Mouse (Mus musculus) heart, embryonic 13.5 days (tissue): ENCODE data around the gene Kazald1. TPM values are rescaled to one million over a fixed set of nuclear protein-coding genes. Genes with fewer than 3 reads are reported as not detected.

Experiments
- ATAC-seq: fragments of 200-750 bp; cut with Nextera tagmentation; 2 replicates; pipeline ENCODE4 v1.8.0; 2017; ENCODE audit warnings: moderate TSS enrichment; ENCODE audit not compliant: insufficient number of reproducible peaks, low FRiP score, low TSS enrichment; ENCODE audit errors: extremely low read depth
- H3K27ac ChIP-seq: fragments of 300-500 bp; sonication (generic); replicated peaks from 2 replicates; pipeline ENCODE4 v1.5.1; 2015; ENCODE audit warnings: moderate library complexity, mild to moderate bottlenecking, inconsistent platforms
- H3K27me3 ChIP-seq: fragments of 300-500 bp; sonication (generic); replicated peaks from 2 replicates; pipeline ENCODE4 v1.6.1; 2015; ENCODE audit warnings: mild to moderate bottlenecking, inconsistent platforms
- H3K36me3 ChIP-seq: fragments of 300-500 bp; sonication (generic); 2 replicates; pipeline ENCODE4 v1.6.1; 2015; ENCODE audit warnings: mild to moderate bottlenecking, inconsistent platforms
- H3K4me1 ChIP-seq: fragments of 300-500 bp; sonication (generic); 2 replicates; pipeline ENCODE4 v1.6.1; 2015; ENCODE audit warnings: inconsistent platforms
- H3K4me2 ChIP-seq: fragments of 300-500 bp; sonication (generic); 2 replicates; pipeline ENCODE4 v1.6.1; 2015; ENCODE audit warnings: inconsistent platforms, mild to moderate bottlenecking, moderate library complexity
- H3K4me3 ChIP-seq: fragments of 300-500 bp; sonication (generic); 2 replicates; pipeline ENCODE4 v1.5.1; 2015; ENCODE audit warnings: moderate library complexity, mild to moderate bottlenecking, inconsistent platforms
- H3K9ac ChIP-seq: fragments of 300-500 bp; sonication (generic); 2 replicates; pipeline ENCODE4 v1.6.1; 2015; ENCODE audit warnings: inconsistent platforms, mild to moderate bottlenecking, moderate library complexity
- H3K9me3 ChIP-seq: fragments of 300-500 bp; sonication (generic); 2 replicates; pipeline ENCODE4 v1.6.1; 2016; ENCODE audit warnings: inconsistent platforms
- WGBS: fragments of 180-500 bp; shearing (Covaris S2); methylation state at CpG from one replicate; pipeline ENCODE4 v1.1.7; 2015; ENCODE audit warnings: mixed read lengths; 5-methylcytosine and 5-hydroxymethylcytosine counted together
- polyA plus RNA-seq: library from polyadenylated mRNA; unstranded; fragments of >200 nt; fragmentation: Nextera tagmentation; extraction: Ambion mirVana; gene quantifications from 2 replicates; pipeline ENCODE4 v1.2.1, GENCODE M21; 2015

Gene Kazald1
- polyA plus RNA-seq, 1 experiment from 2014 or later: 5.8 TPM

DNA sequence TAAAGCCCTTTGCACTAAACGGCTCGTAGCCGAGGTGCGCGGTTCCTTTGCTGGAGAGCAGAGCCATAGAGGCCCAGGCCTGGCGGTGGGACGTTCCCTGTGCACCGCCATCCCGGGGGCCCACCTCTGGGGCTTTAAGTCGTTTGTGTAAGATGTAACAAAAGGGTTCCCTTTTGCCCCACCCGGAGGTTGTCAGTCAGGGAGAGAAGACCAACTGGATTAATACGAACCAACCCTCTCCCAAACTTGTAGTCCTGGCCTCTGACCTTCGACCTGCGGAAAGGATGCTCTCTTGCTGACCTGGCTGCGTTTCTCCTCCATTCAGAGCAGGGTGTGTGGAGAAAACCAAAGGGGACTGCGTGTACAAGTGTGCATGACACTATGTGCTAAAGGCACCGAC, 5.7 kb downstream of the Kazald1 start:
- peaks cover 97% of the 10 kb centered on the region for H3K27me3 ChIP-seq
- H3K4me3 ChIP-seq: peak overlapping the region; percentile 46
- H3K4me2 ChIP-seq: peak overlapping the region; percentile 80
- WGBS: 1% methylated on average over 17 of the region's 17 CpGs
- ATAC-seq: no peak
- H3K27ac ChIP-seq: no peak overlapping the region
- H3K4me1 ChIP-seq: peaks cover 67% of the 10 kb centered on the region
- H3K9me3 ChIP-seq: no peaks in the 10 kb centered on the region
- H3K36me3 ChIP-seq: no peaks in the 10 kb centered on the region
- peak overlapping the region; percentile 73 for H3K9ac ChIP-seq

DNA sequence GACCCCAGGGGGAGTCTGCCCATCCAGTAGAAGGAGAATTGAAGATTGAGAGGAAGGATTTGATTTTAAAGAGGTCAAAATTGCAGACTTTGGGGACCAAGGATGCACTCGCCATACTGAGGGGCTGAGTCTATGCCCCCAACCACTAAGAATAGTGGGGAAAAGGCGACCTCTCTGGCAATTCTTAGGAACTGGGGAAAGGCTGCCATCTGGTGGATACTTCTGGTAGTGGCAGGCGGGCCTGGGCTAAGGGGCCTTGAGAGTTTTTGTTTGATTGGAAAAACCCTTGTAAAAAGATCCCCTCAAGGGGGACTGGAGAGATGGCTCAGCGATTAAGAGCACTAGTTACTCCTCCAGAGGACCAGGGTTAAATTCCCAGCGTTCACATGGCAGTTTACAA, 6.2 kb downstream of the Kazald1 start:
- peak overlapping the region; percentile 80 for H3K4me2 ChIP-seq
- H3K36me3 ChIP-seq: no peaks in the 10 kb centered on the region
- WGBS: 3% methylated on average over 5 of the region's 5 CpGs
- H3K27me3 ChIP-seq: peaks cover 97% of the 10 kb centered on the region
- H3K27ac ChIP-seq: no peak overlapping the region
- ATAC-seq: no peak
- no peaks in the 10 kb centered on the region for H3K9me3 ChIP-seq
- no peak overlapping the region; the same call in 1 of the 2 replicates for H3K9ac ChIP-seq
- H3K4me1 ChIP-seq: peaks cover 61% of the 10 kb centered on the region
- H3K4me3 ChIP-seq: peak overlapping the region; percentile 46

GRCm38 (mm10) chr19:45081841-45082550, 7.0 kb downstream of the Kazald1 start:
- Histone ChIP-seq H3K4me3 (no peak overlapping the region), H3K27me3 (peaks cover 97% of the 10 kb centered on the region), H3K4me2 (no peak overlapping the region), H3K27ac (no peak overlapping the region), H3K36me3 (no peaks in the 10 kb centered on the region), H3K4me1 (peaks cover 54% of the 10 kb centered on the region), H3K9me3 (no peaks in the 10 kb centered on the region), H3K9ac (no peak overlapping the region)
- ATAC-seq: no peak
- WGBS: 23% methylated on average over 11 of the region's 11 CpGs

- Histone ChIP-seq H3K9me3 (no peaks in the 10 kb centered on the region), H3K4me3 (no peak overlapping the region), H3K4me1 (no peaks in the 10 kb centered on the region), H3K27me3 (peaks cover 34% of the 10 kb centered on the region), H3K4me2 (no peak overlapping the region), H3K27ac (no peak overlapping the region), H3K36me3 (no peaks in the 10 kb centered on the region), H3K9ac (no peak overlapping the region)
- no peak for ATAC-seq
- WGBS: 16% methylated on average over 11 of the region's 11 CpGs
Measured at GRCm38 (mm10) chr19:45097868-45098267, 22.8 kb downstream of the Kazald1 start.

GRCm38 (mm10) chr19:45100486-45101270, 25.6 kb downstream of the Kazald1 start:
- H3K9ac ChIP-seq: no peak overlapping the region
- no peaks in the 10 kb centered on the region for H3K4me1 ChIP-seq
- ATAC-seq: no peak
- H3K4me3 ChIP-seq: no peak overlapping the region
- H3K27me3 ChIP-seq: peaks cover 62% of the 10 kb centered on the region
- H3K4me2 ChIP-seq: no peak overlapping the region
- H3K27ac ChIP-seq: no peak overlapping the region
- no peaks in the 10 kb centered on the region for H3K9me3 ChIP-seq
- 66% methylated on average over 8 of the region's 8 CpGs for WGBS
- H3K36me3 ChIP-seq: no peaks in the 10 kb centered on the region

DNA sequence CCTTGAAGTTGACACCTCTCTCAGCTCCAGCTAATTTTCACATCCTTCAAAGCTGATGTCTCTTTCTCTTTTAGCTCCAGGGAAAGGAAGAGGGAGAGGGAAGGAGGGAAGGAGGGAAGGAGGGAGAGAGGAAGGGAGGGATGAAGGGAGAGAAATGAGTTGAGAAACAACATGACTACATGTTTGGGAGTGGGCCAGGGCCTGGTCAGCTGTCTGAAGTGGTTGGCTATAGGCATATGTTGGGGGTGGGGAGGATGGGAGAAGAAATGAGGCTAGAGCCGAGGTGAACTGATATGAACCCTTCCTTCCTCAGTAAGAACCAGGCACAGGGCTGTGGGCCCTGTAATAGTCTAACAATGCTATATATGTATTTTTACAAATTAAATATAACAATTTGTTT, 30.6 kb downstream of the Kazald1 start:
- WGBS: 12% methylated on average over 1 of the region's 1 CpGs
- Histone ChIP-seq H3K36me3 (no peaks in the 10 kb centered on the region), H3K27ac (no peak overlapping the region), H3K4me3 (no peak overlapping the region), H3K4me1 (no peaks in the 10 kb centered on the region), H3K27me3 (peaks cover 54% of the 10 kb centered on the region), H3K9ac (no peak overlapping the region), H3K4me2 (no peak overlapping the region), H3K9me3 (no peaks in the 10 kb centered on the region)
- ATAC-seq: no peak

GRCm38 (mm10) chr19:45106689-45107088, 31.6 kb downstream of the Kazald1 start:
- WGBS: 29% methylated on average over 6 of the region's 6 CpGs

GRCm38 (mm10) chr19:45110681-45111080, 35.6 kb downstream of the Kazald1 start:
- Histone ChIP-seq H3K4me1 (peaks cover 5% of the 10 kb centered on the region), H3K27ac (no peak overlapping the region), H3K4me3 (no peak overlapping the region), H3K36me3 (no peaks in the 10 kb centered on the region), H3K9ac (no peak overlapping the region), H3K4me2 (no peak overlapping the region), H3K27me3 (peaks cover 18% of the 10 kb centered on the region), H3K9me3 (no peaks in the 10 kb centered on the region)
- no peak for ATAC-seq
- 56% methylated on average over 8 of the region's 8 CpGs for WGBS

More at GRCm38 (mm10) chr19:45106689-45107088, 31.6 kb downstream of the Kazald1 start:
- H3K27ac ChIP-seq: no peak overlapping the region
- no peaks in the 10 kb centered on the region for H3K9me3 ChIP-seq
- H3K4me2 ChIP-seq: no peak overlapping the region
- no peaks in the 10 kb centered on the region for H3K36me3 ChIP-seq
- H3K9ac ChIP-seq: no peak overlapping the region
- peaks cover 48% of the 10 kb centered on the region for H3K27me3 ChIP-seq
- H3K4me3 ChIP-seq: no peak overlapping the region
- no peaks in the 10 kb centered on the region for H3K4me1 ChIP-seq
- ATAC-seq: no peak

- Histone ChIP-seq H3K4me3 (no peak overlapping the region), H3K9me3 (no peaks in the 10 kb centered on the region), H3K36me3 (no peaks in the 10 kb centered on the region), H3K27me3 (peaks cover 12% of the 10 kb centered on the region), H3K4me1 (peaks cover 5% of the 10 kb centered on the region), H3K27ac (no peak overlapping the region), H3K9ac (no peak overlapping the region), H3K4me2 (no peak overlapping the region)
- WGBS: 78% methylated on average over 6 of the region's 6 CpGs
- ATAC-seq: no peak
Measured at GRCm38 (mm10) chr19:45112444-45112843, 37.4 kb downstream of the Kazald1 start.

GRCm38 (mm10) chr19:45113791-45114460, 38.9 kb downstream of the Kazald1 start:
- Histone ChIP-seq H3K27me3 (peaks cover 25% of the 10 kb centered on the region), H3K36me3 (no peaks in the 10 kb centered on the region), H3K4me3 (no peak overlapping the region), H3K4me1 (peaks cover 5% of the 10 kb centered on the region), H3K27ac (no peak overlapping the region), H3K9ac (peak overlapping the region; percentile 29; the same call in 1 of the 2 replicates), H3K9me3 (no peaks in the 10 kb centered on the region), H3K4me2 (peak overlapping the region; percentile 31)
- ATAC-seq: no peak
- 8% methylated on average over 18 of the region's 18 CpGs for WGBS

DNA sequence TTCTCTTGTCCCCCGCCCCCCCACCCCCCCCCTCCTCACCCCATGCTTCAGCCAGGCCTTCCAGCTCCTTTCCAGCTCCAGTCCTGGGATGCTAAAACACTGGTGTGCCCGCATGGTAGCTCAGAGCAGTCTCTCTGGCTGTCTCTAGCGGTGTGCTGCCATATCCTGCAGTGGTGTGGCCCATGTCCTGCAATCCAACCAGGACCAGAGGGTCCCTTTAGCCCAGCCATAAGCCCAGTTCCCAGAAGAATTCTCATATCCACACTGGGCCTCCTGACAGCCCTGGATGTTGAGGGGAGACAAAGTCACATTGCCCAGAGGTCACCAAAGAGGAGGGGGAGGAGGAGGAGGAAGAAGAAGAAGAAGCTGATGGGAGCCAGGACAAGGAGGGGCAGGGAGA, 39.7 kb downstream of the Kazald1 start:
- no peak overlapping the region for H3K4me2 ChIP-seq
- no peak for ATAC-seq

More for the DNA sequence above, 39.7 kb downstream of the Kazald1 start:
- no peak overlapping the region for H3K9ac ChIP-seq
- H3K36me3 ChIP-seq: no peaks in the 10 kb centered on the region
- peaks cover 5% of the 10 kb centered on the region for H3K4me1 ChIP-seq
- 55% methylated on average over 2 of the region's 3 CpGs for WGBS
- H3K9me3 ChIP-seq: no peaks in the 10 kb centered on the region
- H3K27ac ChIP-seq: no peak overlapping the region
- H3K27me3 ChIP-seq: peaks cover 31% of the 10 kb centered on the region
- H3K4me3 ChIP-seq: no peak overlapping the region
